Mouse (Mus musculus) hindbrain, embryonic 14.5 days (tissue): ENCODE measurements at regions not wholly inside any gene's neighbourhood (a gene's known extent, or its start where the extent isn't known, plus 50 kb on each side); places are given as distances from the start of the nearest gene placed in this dataset.

Experiments used
- ATAC-seq: fragments of 200-750 bp; cut with Nextera tagmentation; 2 replicates; pipeline ENCODE4 v1.8.0; 2017; ENCODE audit warnings: moderate number of reproducible peaks, mild to moderate bottlenecking, moderate TSS enrichment, moderate library complexity; ENCODE audit not compliant: low FRiP score
- DNase-seq: peaks from one replicate; pipeline ENCODE4 v3.0.0-alpha.2; 2015; ENCODE audit warnings: low spot score
- H3K27ac ChIP-seq: fragments of 300-500 bp; sonication (generic); 2 replicates; pipeline ENCODE4 v1.5.1; 2014; ENCODE audit warnings: mild to moderate bottlenecking, moderate library complexity
- H3K27me3 ChIP-seq: fragments of 300-500 bp; sonication (generic); 2 replicates; pipeline ENCODE4 v1.6.1; 2014; ENCODE audit warnings: mild to moderate bottlenecking, low read length, mixed read lengths; ENCODE audit not compliant: control insufficient read depth, insufficient read depth
- H3K36me3 ChIP-seq: fragments of 300-500 bp; sonication (generic); replicated peaks from 2 replicates; pipeline ENCODE4 v1.6.1; 2014; ENCODE audit not compliant: control insufficient read depth, insufficient read depth
- H3K4me1 ChIP-seq: fragments of 300-500 bp; sonication (generic); replicated peaks from 2 replicates; pipeline ENCODE4 v1.6.1; 2014; ENCODE audit warnings: antibody characterized with exemption, low read length, mixed read lengths; ENCODE audit not compliant: control insufficient read depth, insufficient read depth
- H3K4me2 ChIP-seq: fragments of 300-500 bp; sonication (generic); replicated peaks from 2 replicates; pipeline ENCODE4 v1.6.1; 2014; ENCODE audit warnings: mild to moderate bottlenecking, moderate library complexity
- H3K4me3 ChIP-seq: fragments of 300-500 bp; sonication (generic); replicated peaks from 2 replicates; pipeline ENCODE4 v1.5.1; 2014; ENCODE audit warnings: mild to moderate bottlenecking, low read length
- H3K9ac ChIP-seq: fragments of 300-500 bp; sonication (generic); 2 replicates; pipeline ENCODE4 v1.6.1; 2014
- H3K9me3 ChIP-seq: fragments of 300-500 bp; sonication (generic); 2 replicates; pipeline ENCODE4 v1.6.1; 2016; ENCODE audit warnings: low read length; ENCODE audit not compliant: control insufficient read depth
- WGBS: fragments of 180-500 bp; shearing (Covaris S2); extraction: QIAGEN DNeasy Blood & Tissue Kit; methylation state at CpG from one replicate; pipeline ENCODE4 v1.1.7; 2014; 5-methylcytosine and 5-hydroxymethylcytosine counted together

GRCm38 (mm10) chr9:74476830-74477229, 366.7 kb downstream of the Wdr72 start:
- Histone ChIP-seq H3K4me3 (no peak overlapping the region), H3K9ac (no peak overlapping the region), H3K4me1 (0 out of 2 replicates have a peak, but pooled peaks cover 5% of the 10 kb centered on the region), H3K27ac (no peak overlapping the region), H3K27me3 (no peaks in the 10 kb centered on the region), H3K36me3 (no peaks in the 10 kb centered on the region), H3K4me2 (no peak overlapping the region), H3K9me3 (no peaks in the 10 kb centered on the region)
- 75% methylated on average over 2 of the region's 2 CpGs for WGBS
- no peak for ATAC-seq
- DNase-seq = no peak

- WGBS = 61% methylated on average over 8 of the region's 8 CpGs
- no peaks in the 10 kb centered on the region for H3K27me3 ChIP-seq
- no peaks in the 10 kb centered on the region for H3K9me3 ChIP-seq
- ATAC-seq (peak; percentile 21; the same call in 1 of the 2 replicates), DNase-seq (no peak)
- 0 out of 2 replicates have a peak, but pooled peaks cover 5% of the 10 kb centered on the region for H3K4me1 ChIP-seq
- no peaks in the 10 kb centered on the region for H3K36me3 ChIP-seq
- 0 out of 2 replicates have a peak overlapping the region, but pooled peaks have one; percentile 16 for H3K9ac ChIP-seq
- H3K27ac ChIP-seq = peak overlapping the region; percentile 47
- H3K4me2 ChIP-seq = 0 out of 2 replicates have a peak overlapping the region, but pooled peaks have one; percentile 10
- no peak overlapping the region for H3K4me3 ChIP-seq
These were observed 369.1 kb downstream of the Wdr72 start for GRCm38 (mm10) chr9:74479273-74479672.

DNA sequence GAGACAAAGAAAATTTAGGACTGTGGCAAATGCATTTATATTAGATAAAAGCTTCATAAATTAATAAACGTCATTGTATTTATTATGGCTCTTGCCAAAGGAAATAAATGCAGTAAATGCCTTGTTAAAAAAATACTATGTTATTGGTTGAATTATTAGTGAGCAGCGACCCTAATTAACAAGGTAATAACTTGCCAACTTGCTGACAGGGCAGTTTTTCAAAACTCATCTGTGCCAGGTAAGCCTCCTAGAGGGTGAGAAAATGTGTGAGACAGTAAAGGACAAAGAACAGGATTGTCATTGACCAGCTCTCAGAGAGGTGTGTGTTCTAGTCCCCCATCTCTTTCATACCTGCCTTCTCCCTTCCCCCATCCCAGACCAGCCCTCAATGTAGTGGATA, 347.8 kb upstream of the Onecut1 start:
- Histone ChIP-seq H3K4me3 (no peak overlapping the region), H3K4me1 (no peaks in the 10 kb centered on the region), H3K9ac (no peak overlapping the region), H3K9me3 (no peaks in the 10 kb centered on the region), H3K27me3 (no peaks in the 10 kb centered on the region), H3K4me2 (no peak overlapping the region), H3K36me3 (no peaks in the 10 kb centered on the region), H3K27ac (no peak overlapping the region)
- ATAC-seq (no peak), DNase-seq (no peak)
- WGBS = 79% methylated on average over 2 of the region's 2 CpGs

DNA sequence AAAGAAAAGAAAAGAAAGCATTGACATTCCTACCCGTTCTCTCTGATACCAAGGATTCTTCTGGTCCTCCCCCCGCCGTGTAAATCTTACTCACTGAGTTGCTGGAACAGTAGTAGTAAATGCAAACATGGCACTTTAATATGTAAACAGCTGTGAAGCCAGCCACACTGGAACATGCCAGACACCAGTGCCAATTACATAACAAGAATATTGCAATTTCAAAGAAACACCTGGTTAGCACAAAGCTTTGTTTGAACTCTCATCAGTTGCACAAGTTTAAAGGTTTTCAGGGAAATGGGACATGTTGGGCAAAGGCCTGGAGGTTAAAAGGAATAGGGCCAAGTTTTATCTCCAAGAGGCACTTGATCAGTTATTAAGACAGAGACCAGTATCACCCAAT, 333.2 kb upstream of the Onecut1 start:
- no peak for ATAC-seq
- Histone ChIP-seq H3K9ac (no peak overlapping the region), H3K27ac (no peak overlapping the region), H3K4me2 (no peak overlapping the region), H3K9me3 (no peaks in the 10 kb centered on the region), H3K4me3 (no peak overlapping the region), H3K4me1 (no peaks in the 10 kb centered on the region; the same call in 1 of the 2 replicates), H3K36me3 (no peaks in the 10 kb centered on the region), H3K27me3 (no peaks in the 10 kb centered on the region)
- WGBS = 95% methylated on average over 3 of the region's 3 CpGs
- no peak for DNase-seq

- Histone ChIP-seq H3K36me3 (no peaks in the 10 kb centered on the region), H3K27ac (no peak overlapping the region), H3K4me3 (no peak overlapping the region), H3K4me1 (no peaks in the 10 kb centered on the region; the same call in 1 of the 2 replicates), H3K9ac (peak overlapping the region; percentile 49; the same call in 1 of the 2 replicates), H3K9me3 (no peaks in the 10 kb centered on the region), H3K27me3 (no peaks in the 10 kb centered on the region), H3K4me2 (peak overlapping the region; percentile 36)
- peak; percentile 88 for DNase-seq
- ATAC-seq = no peak
- 8% methylated on average over 10 of the region's 10 CpGs for WGBS
These were observed 331.4 kb upstream of the Onecut1 start for GRCm38 (mm10) chr9:74530317-74530716.

DNA sequence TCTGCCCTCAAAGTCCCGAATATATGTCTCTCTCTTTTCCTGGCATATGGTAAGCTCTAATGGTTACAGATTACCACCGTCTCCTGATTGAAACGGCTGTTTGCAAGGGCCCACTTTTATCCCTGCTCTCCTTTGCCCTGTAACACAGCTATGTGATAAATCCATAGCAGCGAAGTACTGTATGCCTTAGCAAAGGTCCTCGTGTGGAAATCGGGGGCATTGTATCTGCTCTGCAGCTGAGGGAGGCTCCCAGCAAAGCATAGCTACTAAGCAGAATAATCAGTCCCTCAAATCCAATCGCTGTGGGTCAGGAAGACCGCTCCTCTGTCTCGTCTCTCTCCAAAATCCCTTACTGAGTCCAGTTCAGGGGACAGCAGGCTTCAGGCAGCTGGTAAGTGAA, 331.0 kb upstream of the Onecut1 start:
- H3K27me3 ChIP-seq = no peaks in the 10 kb centered on the region
- H3K36me3 ChIP-seq = no peaks in the 10 kb centered on the region
- H3K27ac ChIP-seq = no peak overlapping the region
- H3K4me1 ChIP-seq = no peaks in the 10 kb centered on the region; the same call in 1 of the 2 replicates
- ATAC-seq (no peak), DNase-seq (no peak)
- no peak overlapping the region for H3K4me3 ChIP-seq
- H3K9me3 ChIP-seq = no peaks in the 10 kb centered on the region
- peak overlapping the region; percentile 36 for H3K4me2 ChIP-seq
- 43% methylated on average over 9 of the region's 9 CpGs for whole genome bisulfite sequencing
- peak overlapping the region; percentile 49 for H3K9ac ChIP-seq

DNA sequence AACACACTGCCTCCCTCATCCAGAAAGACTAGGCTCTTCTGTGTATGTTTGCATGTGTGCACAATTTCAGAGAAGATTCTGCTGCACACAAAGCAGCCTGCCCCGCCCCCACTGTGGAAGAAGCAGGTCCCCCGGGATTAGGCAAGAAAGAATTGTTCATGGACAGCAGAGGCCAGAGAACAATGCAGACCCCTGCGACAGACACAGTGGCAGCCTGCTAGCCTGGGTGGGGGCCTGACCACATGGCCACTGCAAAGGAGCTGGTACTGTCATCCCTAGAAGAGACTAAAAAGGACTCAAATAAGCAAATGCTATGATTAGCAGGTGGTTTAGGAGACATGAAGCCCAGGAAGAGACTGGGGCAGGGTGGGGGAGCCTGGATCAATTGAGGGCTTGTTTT, 329.7 kb upstream of the Onecut1 start:
- Histone ChIP-seq H3K4me2 (no peak overlapping the region), H3K9ac (no peak overlapping the region), H3K27ac (no peak overlapping the region), H3K4me1 (no peaks in the 10 kb centered on the region; the same call in 1 of the 2 replicates), H3K36me3 (no peaks in the 10 kb centered on the region), H3K9me3 (no peaks in the 10 kb centered on the region), H3K4me3 (no peak overlapping the region), H3K27me3 (no peaks in the 10 kb centered on the region)
- ATAC-seq (no peak), DNase-seq (no peak)
- WGBS = 10% methylated on average over 3 of the region's 3 CpGs

DNA sequence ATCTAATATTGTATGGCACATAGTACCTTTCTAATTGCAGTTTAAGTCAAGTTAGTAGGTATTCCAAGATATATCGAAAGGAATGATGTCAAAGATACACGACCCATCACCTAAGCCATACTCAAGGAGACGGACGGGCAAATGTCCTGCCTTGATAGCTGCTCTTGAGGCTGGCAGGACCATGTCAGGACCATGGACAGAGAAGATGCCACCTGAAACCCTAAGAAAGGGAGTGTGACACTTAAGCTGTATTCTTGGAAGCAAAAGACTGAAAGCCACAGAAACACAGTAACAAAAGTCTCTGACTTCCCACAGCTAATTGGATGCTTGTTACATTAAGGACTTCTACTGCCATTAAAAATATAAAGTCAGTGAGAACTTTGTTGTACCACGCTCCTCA, 326.7 kb upstream of the Onecut1 start:
- no peaks in the 10 kb centered on the region for H3K36me3 ChIP-seq
- no peak overlapping the region for H3K4me2 ChIP-seq
- DNase-seq = no peak
- no peak overlapping the region for H3K9ac ChIP-seq
- no peaks in the 10 kb centered on the region for H3K9me3 ChIP-seq
- no peak overlapping the region for H3K27ac ChIP-seq
- 87% methylated on average over 5 of the region's 5 CpGs for WGBS
- ATAC-seq = no peak
- no peaks in the 10 kb centered on the region for H3K27me3 ChIP-seq
- no peaks in the 10 kb centered on the region; the same call in 1 of the 2 replicates for H3K4me1 ChIP-seq
- H3K4me3 ChIP-seq = no peak overlapping the region

DNA sequence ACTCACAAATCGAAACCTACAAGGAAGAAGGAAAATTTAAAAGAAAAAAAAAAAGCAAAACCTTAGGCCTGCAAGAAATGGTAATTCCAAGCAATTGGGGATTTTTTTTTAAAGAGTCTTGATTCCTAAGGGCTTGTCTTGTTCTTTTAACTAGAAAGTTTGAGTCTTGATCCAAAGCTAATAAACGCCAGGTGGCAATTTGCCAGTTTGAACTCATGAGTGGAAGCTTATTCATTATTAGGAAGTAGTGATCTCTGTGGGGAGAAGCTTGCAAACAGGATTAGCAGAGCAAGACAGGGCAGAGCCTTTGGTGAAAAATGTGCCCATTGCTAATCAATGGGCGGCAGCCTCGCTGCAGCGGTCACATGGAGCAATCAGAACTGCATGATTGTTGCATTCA, 305.6 kb upstream of the Onecut1 start:
- Histone ChIP-seq H3K27me3 (no peaks in the 10 kb centered on the region), H3K4me3 (no peak overlapping the region), H3K4me1 (no peaks in the 10 kb centered on the region), H3K36me3 (no peaks in the 10 kb centered on the region), H3K9me3 (no peaks in the 10 kb centered on the region), H3K9ac (no peak overlapping the region), H3K27ac (no peak overlapping the region), H3K4me2 (no peak overlapping the region)
- WGBS = 79% methylated on average over 5 of the region's 5 CpGs
- ATAC-seq (no peak), DNase-seq (no peak)

DNA sequence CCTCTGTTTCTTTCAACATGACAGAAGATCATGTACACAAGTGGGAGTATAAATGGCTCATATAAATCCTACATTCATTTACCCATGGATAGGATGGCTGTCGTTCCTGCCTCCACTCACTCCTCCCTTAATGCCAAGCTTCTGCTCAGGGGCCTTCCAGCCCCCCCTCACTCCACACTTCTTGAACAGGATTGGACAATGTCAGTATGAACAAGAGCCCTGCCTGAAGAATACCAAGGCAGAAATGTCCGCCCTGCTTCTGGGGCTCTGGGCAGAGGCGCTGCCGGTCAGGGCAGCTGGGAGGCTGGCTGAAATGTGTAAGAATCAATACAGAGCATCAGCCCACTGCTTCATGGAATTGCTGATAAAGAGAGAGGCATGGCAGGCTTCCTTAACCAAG, 269.0 kb upstream of the Onecut1 start:
- Histone ChIP-seq H3K4me1 (0 out of 2 replicates have a peak, but pooled peaks cover 3% of the 10 kb centered on the region), H3K4me2 (no peak overlapping the region), H3K9me3 (no peaks in the 10 kb centered on the region), H3K27ac (peak overlapping the region; percentile 62), H3K4me3 (no peak overlapping the region), H3K36me3 (no peaks in the 10 kb centered on the region), H3K9ac (no peak overlapping the region), H3K27me3 (no peaks in the 10 kb centered on the region)
- DNase-seq (no peak), ATAC-seq (no peak)
- WGBS = 63% methylated on average over 4 of the region's 4 CpGs
